28 mouse cellular contexts compared by ENCODE assay signal in genomic region chr14:60403228-60403627, GRCm38 (mm10). TPM values are rescaled to one million over a fixed set of nuclear protein-coding genes. Genes with fewer than 3 reads are reported as not detected.
DNase-seq lines count a peak whose midpoint lies in the region; ATAC-seq and TF ChIP-seq lines count a peak whose summit lies in the region.
"Had no signal": no experiment of that assay in that cellular context is flagged by ENCODE, and none has a peak within 500 bp of the region (broad histone marks: within the 10 kb centered on the region; RNA-seq: fewer than 3 reads in every experiment).

No protein-coding gene starts in this region.

- no peak for ATAC-seq in forebrain, embryonic 12.5 days (ENCODE audit: low FRiP score)
- ATAC-seq in forebrain, postnatal 0 days = no peak
- no peak for ATAC-seq in midbrain, embryonic 13.5 days
- ATAC-seq: activated CD4-positive, CD25-positive, alpha-beta regulatory T cell, adult 4 months; intestine, postnatal 0 days; lung, postnatal 0 days had no signal

- DNase-seq in forebrain, postnatal 0 days = no peak
- peak; percentile 16 for DNase-seq in heart, adult 11 months
- no peak for DNase-seq in heart, postnatal 14 days
- no peak for DNase-seq in midbrain, embryonic 10.5 days (ENCODE audit: low spot score)
- DNase-seq in brain, adult 2 months (ENCODE audit: low read depth, low spot score) = peak; percentile 70
- DNase-seq in adrenal gland, postnatal 36 days = no peak
- DNase-seq: adrenal gland, adult 2 months; cerebellum, adult 11 months; cerebellum, adult 9-10 months; cerebellum, postnatal 36 days; gastrocnemius, postnatal 10 days; kidney, adult 9 months; kidney, postnatal 10 days; layer of hippocampus, adult 9-11 months; liver, embryonic 13.5 days; lung, adult 18-20 months; lung, postnatal 4 days; thymus, postnatal 4 days had no signal

- H3K27me3 ChIP-seq in forebrain, embryonic 12.5 days = no peaks in the 10 kb centered on the region
- H3K27me3 ChIP-seq in forebrain, postnatal 0 days (ENCODE audit: insufficient read depth, low read length) = no peaks in the 10 kb centered on the region
- H3K27me3 ChIP-seq in midbrain, embryonic 13.5 days = no peaks in the 10 kb centered on the region
- H3K27me3 ChIP-seq in midbrain, embryonic 10.5 days (ENCODE audit: low read depth, poor library complexity, severe bottlenecking) = peaks cover 6% of the 10 kb centered on the region; the same call in 1 of the 2 replicates
- H3K27me3 ChIP-seq: CH12.LX; liver, embryonic 13.5 days had no signal

- H3K9ac ChIP-seq in forebrain, embryonic 12.5 days = no peak overlapping the region
- H3K9ac ChIP-seq in forebrain, postnatal 0 days = no peak overlapping the region
- H3K9ac ChIP-seq in midbrain, embryonic 13.5 days (replicated peaks) = no peak overlapping the region
- H3K9ac ChIP-seq: limb, embryonic 15.5 days; liver, embryonic 13.5 days had no signal

- 32% methylated on average over 2 of the region's 2 CpGs for WGBS in forebrain, embryonic 12.5 days
- WGBS in forebrain, postnatal 0 days = 25% methylated on average over 2 of the region's 2 CpGs
- 20% methylated on average over 2 of the region's 2 CpGs for WGBS in midbrain, embryonic 13.5 days
- 63% methylated on average over 2 of the region's 2 CpGs for WGBS in midbrain, embryonic 10.5 days

- H3K27ac ChIP-seq in forebrain, embryonic 12.5 days = peak overlapping the region; percentile 59
- H3K27ac ChIP-seq in forebrain, postnatal 0 days (ENCODE audit: low read depth, low read length) = no peak overlapping the region
- peak overlapping the region; percentile 54; the same call in 1 of the 2 replicates for H3K27ac ChIP-seq in midbrain, embryonic 13.5 days
- no peak overlapping the region; the same call in 1 of the 2 replicates for H3K27ac ChIP-seq in midbrain, embryonic 10.5 days (replicated peaks)
- H3K27ac ChIP-seq: limb, embryonic 10.5 days; limb, embryonic 15.5 days; liver, embryonic 13.5 days had no signal

- TF ChIP-seq CTCF in forebrain, postnatal 0 days (IDR thresholded peaks at IDR 0.05; ENCODE audit: low read depth) = no peak

- H3K4me2 ChIP-seq in forebrain, embryonic 12.5 days = no peak overlapping the region
- no peak overlapping the region for H3K4me2 ChIP-seq in forebrain, postnatal 0 days (ENCODE audit: low read depth)
- peak overlapping the region; percentile 18; the same call in 1 of the 2 replicates for H3K4me2 ChIP-seq in midbrain, embryonic 13.5 days (replicated peaks)
- H3K4me2 ChIP-seq: limb, embryonic 15.5 days; liver, embryonic 13.5 days had no signal

- H3K9me3 ChIP-seq in forebrain, embryonic 12.5 days = no peaks in the 10 kb centered on the region; the same call in 1 of the 2 replicates
- H3K9me3 ChIP-seq in forebrain, postnatal 0 days (ENCODE audit: low read length) = no peaks in the 10 kb centered on the region
- H3K9me3 ChIP-seq in midbrain, embryonic 13.5 days = no peaks in the 10 kb centered on the region
- H3K9me3 ChIP-seq in midbrain, embryonic 10.5 days (replicated peaks) = no peaks in the 10 kb centered on the region
- H3K9me3 ChIP-seq: limb, embryonic 10.5 days; limb, embryonic 15.5 days; liver, embryonic 13.5 days had no signal

- peaks cover 55% of the 10 kb centered on the region for H3K4me1 ChIP-seq in forebrain, embryonic 12.5 days
- H3K4me1 ChIP-seq in forebrain, postnatal 0 days (ENCODE audit: insufficient read depth) = peaks cover 10% of the 10 kb centered on the region; the same call in 1 of the 2 replicates
- peaks cover 50% of the 10 kb centered on the region for H3K4me1 ChIP-seq in midbrain, embryonic 13.5 days (replicated peaks)
- H3K4me1 ChIP-seq in midbrain, embryonic 10.5 days = peaks cover 52% of the 10 kb centered on the region
- H3K4me1 ChIP-seq: megakaryocyte, embryonic 14.5 days had no signal

- H3K4me3 ChIP-seq in forebrain, embryonic 12.5 days (replicated peaks) = no peak overlapping the region
- H3K4me3 ChIP-seq in forebrain, postnatal 0 days (ENCODE audit: low read depth, low read length) = no peak overlapping the region
- H3K4me3 ChIP-seq in midbrain, embryonic 13.5 days (replicated peaks) = no peak overlapping the region
- H3K4me3 ChIP-seq in midbrain, embryonic 10.5 days = no peak overlapping the region
- H3K4me3 ChIP-seq: limb, embryonic 10.5 days; limb, embryonic 15.5 days; liver, embryonic 13.5 days; megakaryocyte, embryonic 14.5 days had no signal

- H3K36me3 ChIP-seq in forebrain, embryonic 12.5 days (replicated peaks) = no peaks in the 10 kb centered on the region
- no peaks in the 10 kb centered on the region for H3K36me3 ChIP-seq in forebrain, postnatal 0 days (ENCODE audit: insufficient read depth)
- no peaks in the 10 kb centered on the region for H3K36me3 ChIP-seq in midbrain, embryonic 13.5 days
- H3K36me3 ChIP-seq in midbrain, embryonic 10.5 days = no peaks in the 10 kb centered on the region
- H3K36me3 ChIP-seq: limb, embryonic 10.5 days; limb, embryonic 15.5 days; liver, embryonic 13.5 days had no signal

- intact Hi-C loops in heart, postnatal 14 days (cut with DNase I) = no loop called here

RNA-seq across cellular contexts. Expression of gene Amer2, which starts 30.2 kb away (rescaled TPM):
- polyA plus RNA-seq in forebrain, embryonic 12.5 days (2016; fragmentation: Nextera tagmentation; extraction: Ambion mirVana) = 37.5 and 38.6 TPM in 2 replicates
- total RNA-seq in forebrain, postnatal 0 days (2014; rRNA removed) = 31.6 and 42.2 TPM in 2 replicates
- 14.4 and 28.7 TPM in 2 replicates for polyA plus RNA-seq in forebrain, postnatal 0 days (2015; fragmentation: Nextera tagmentation; extraction: Ambion mirVana)
- not detected for total RNA-seq in heart, postnatal 14 days (2021)
- polyA plus RNA-seq in midbrain, embryonic 13.5 days (2015; fragmentation: Nextera tagmentation; extraction: Ambion mirVana) = 27.2 and 30.8 TPM in 2 replicates
- 9.9 and 14.1 TPM in 2 replicates for polyA plus RNA-seq in midbrain, embryonic 10.5 days (2016; fragmentation: Nextera tagmentation; extraction: Ambion mirVana)
- 1 to 10 TPM; 2.2 to 3.1 TPM for total RNA-seq in adrenal gland, postnatal 36 days (2021)
- total RNA-seq: CH12.LX; heart, postnatal 25 days had no signal
- polyA plus RNA-seq: activated CD4-positive, CD25-positive, alpha-beta regulatory T cell, adult 4 months had no signal

Comparison
In these comparisons a context has a peak if more than half of its experiments do, and no peak if none do; other contexts are left out.
1. H3K27ac ChIP-seq: peak in forebrain, embryonic 12.5 days (single experiment) and midbrain, embryonic 13.5 days (single experiment); none in forebrain, postnatal 0 days (single experiment) and midbrain, embryonic 10.5 days (single experiment).
2. DNase-seq: peak in heart, adult 11 months (single experiment) and brain, adult 2 months (single experiment); none in forebrain, postnatal 0 days (single experiment), heart, postnatal 14 days (0 of 2), midbrain, embryonic 10.5 days (single experiment) and adrenal gland, postnatal 36 days (0 of 2).